Mouse (Mus musculus) spleen, postnatal 36 days (tissue): Measurements from ENCODE around the gene Ddx58.

ENCODE experiments used
- DNase-seq, 2 experiments: peaks; one replicate each; pipeline ENCODE4 v3.0.0; 2022; ENCODE audit warnings: low spot score in 2 of 2, mixed read lengths in 1 of 2

The Ddx58 gene

DNA sequence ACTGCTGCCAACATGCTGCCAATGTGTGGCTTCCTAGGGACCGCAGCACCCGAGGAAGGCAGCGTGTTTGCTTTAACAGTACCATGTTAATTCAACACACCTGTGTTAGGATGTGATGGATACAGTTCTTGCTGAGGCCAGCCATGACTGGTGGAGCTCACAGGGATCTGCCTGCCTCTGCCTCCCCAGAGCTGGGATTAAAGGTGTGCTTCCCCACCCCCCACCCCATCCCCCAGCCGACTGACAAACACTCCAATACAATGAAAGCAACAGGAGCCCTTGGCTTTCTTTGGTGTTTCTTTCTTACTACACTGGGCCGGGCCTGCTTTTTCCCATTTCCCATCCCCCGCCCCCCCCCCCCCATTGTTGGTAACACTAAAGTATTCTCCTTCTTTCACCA lies 5.4 kb downstream of the Ddx58 start:
- no peak for DNase-seq

DNA sequence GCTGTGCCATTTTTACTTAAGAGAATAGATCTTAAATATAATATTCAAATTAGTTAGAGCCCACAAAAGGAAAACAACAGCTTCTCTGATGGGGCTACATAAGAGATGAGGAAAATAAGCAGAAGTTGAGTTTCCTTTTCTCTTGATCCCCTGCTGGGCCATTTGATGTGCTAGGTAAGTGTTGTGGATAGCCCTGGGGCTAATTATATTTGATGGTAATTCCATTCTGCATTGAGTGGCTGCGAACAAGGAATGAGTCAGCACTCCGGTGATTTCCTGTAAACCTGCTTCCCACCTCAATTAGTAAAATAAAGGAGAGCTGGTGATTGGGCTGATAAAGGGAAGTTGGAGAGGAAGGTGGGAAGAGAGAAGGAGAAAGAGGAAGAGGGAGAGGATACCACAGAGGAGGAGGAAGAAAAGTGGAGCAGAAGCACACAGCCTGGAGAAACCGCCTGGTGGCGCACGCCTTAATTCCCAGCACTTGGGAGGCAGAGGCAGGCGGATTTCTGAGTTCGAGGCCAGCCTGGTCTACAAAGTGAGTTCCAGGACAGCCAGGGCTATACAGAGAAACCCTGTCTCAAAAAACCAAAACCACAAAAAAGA lies 6.5 kb downstream of the Ddx58 start:
- DNase-seq = no peak

DNA sequence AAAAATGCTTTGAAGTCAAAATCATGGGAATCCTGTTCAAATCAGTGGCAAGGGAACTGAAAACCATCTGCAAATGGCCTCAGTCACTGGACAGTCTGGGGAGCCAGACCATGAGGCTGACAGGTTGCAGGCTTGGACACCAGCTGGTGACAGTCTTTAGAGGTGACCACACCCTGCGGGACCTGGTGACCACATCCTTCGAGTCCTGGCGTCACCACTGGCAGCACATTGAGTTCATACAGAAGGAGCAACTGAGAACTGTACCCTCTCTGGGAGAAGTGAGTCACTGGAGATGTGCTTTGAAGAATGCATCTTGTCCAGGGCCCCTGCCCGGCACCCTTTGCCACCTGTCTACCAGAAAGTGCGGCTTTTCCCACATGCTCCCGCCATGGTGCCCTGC lies 9.9 kb downstream of the Ddx58 start:
- no peak for DNase-seq

DNA sequence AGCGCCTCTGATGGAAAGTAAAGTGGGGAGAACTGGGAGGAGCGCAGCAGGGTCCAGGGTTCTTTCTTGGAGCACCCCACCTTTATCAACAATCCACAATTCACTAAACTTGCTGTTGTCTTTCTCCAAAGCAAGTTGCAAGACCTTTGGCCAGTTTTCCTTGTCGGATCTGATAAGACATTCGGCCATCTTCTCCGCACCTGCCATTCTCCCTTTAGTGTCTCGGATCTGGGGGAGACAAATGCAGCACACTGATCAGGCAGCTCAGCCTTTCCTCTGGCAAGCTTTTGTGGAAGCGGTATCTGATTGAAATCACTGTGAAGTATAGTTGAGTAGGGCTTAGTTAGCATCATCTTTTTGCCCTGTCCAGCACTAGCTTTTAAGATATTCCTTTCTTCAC lies 11.7 kb downstream of the Ddx58 start:
- DNase-seq = no peak

DNA sequence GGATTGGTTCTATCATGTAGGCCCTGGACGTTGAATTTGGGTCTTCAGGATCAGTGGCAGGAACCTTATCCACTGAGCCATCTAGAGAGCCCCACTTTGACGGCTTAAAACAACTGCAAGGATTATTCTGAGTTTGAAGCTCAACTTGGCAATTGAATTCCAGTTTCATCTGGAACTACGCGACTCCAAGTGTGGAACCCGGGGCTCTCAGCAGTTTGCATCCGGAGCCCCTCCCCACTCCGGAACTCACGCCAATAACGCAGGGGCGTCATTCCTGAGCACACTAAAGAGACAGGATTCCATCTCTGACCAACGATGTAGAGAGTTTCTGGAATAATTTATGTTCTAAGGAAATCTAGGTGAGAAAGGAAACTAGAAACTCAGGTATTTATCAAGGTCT lies 12.5 kb downstream of the Ddx58 start:
- DNase-seq = no peak

DNA sequence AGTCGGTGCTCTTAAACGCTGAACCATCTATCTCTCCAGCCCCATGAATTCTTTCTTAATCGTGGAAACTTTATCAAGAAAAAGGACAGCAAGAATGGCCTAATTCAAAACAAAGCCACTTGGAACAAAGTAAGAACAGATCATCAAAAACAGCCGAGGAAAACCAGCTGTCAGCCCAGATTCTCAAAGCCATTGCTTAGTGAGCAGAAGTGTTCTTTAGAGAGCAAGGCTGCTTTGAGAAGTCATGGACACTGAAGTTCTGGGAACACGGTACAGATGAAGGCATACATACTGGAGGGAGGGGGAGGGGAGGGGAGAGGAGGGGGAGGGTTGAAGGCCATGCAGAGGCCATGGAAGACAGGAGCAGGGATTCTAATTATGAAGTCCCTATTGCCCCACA lies 13.5 kb downstream of the Ddx58 start:
- DNase-seq = no peak

DNA sequence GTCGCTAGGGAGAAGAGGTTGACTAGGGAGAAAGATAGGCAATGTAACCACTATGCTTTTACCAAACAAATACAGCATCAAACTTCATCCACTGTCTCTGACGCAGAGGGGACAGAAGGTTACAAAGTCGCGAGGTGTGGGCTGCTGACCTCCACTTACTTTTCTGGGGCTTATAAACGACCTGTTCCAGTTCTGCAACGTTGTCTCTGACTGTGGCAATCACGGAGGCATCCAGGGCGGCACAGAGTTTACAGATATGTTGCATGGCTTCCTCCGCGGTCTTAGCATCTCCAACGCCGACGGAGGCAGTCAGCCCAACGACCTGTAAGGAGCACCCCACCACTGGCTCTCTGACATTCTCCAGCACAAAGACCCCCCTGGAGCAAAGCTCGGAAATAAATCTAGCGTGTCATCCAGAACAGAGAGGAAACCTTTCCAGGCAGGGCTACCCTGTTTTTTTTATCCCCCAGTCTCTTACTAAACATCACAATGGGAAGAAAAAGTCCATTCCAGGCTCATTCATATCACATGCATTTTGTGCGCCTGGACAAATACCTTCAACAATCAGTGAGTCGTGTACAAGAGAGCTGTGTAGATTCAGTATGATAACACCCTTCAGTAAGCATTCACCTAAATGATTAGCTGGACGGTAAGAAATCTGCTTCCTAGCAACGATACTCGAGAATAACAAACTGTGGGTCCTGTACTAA lies 17.6 kb downstream of the Ddx58 start:
- DNase-seq = no peak

DNA sequence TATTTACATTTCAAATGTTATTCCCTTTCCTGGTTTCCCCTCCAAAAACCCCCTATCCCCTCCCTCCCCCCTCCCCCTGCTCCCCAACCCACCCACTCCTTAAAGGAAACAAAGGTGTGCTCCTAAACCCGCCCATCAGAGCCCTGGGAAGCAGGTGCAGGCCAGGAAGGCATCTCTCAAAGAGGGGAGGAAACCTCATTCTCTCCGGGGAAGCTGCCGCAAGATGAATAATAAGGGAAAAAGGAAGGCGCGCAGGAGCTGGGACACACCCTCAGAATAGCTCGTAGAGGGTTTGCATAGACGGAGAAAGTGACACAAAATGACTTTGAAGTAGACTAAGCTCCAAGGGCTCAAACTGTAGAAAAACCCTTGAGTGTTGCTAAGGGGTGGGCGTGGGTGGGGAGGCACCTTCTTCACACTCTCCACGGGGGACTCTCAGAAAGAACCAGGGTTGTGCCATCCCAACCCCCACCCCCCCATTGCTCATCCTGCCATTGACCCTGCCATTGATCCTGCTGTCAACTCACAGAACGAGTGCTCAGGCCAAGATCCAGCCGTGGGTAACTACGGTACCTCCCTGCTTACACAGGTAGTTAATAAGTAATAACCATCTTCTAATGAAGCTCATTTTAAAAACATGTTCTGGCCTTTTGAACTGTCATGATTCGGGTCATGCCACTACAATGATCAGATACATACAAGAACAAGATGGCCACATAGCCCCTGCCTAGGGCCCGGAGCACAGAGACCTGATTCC lies 18.4 kb downstream of the Ddx58 start:
- DNase-seq = no peak

DNA sequence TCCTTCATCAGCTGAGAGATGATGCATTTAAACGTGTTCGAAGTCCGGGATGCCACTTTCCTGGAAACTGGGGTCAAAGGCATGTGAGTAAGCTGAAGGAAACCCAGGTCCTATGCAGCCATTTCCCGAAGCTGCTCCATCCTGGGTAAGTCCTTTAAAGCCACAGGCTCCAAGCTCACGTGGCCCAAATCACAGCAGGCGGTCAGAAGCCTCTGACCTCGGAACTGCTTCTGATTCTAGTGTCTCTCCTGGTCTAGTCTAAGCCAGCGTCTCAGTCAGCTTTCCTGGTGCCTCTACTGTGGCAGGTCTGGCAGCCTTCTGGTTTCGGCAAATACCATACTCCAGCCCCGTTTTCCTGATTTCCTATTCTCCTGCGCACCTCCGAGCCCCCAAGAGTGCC lies 19.2 kb downstream of the Ddx58 start:
- DNase-seq = no peak

DNA sequence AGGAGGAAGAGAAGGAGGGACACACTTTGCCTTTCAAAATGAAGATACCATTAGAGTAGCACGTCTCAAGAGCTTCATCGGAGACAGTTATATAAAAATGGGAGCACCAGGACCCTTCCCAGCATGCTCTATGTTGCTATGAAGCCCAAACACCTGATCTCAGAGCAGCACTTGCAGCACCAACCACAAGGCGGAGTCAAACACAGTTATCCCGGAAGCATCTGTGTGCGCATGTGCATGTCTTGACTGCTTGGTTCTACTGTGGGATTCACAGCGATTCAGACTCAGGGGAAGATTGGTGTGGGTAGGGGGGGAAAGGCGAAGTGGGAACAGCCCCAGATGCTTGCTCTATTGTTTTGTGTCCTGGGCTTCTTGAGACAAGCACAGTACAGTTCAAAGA lies 21.2 kb downstream of the Ddx58 start:
- peak; percentile 29 to 30 for DNase-seq

DNA sequence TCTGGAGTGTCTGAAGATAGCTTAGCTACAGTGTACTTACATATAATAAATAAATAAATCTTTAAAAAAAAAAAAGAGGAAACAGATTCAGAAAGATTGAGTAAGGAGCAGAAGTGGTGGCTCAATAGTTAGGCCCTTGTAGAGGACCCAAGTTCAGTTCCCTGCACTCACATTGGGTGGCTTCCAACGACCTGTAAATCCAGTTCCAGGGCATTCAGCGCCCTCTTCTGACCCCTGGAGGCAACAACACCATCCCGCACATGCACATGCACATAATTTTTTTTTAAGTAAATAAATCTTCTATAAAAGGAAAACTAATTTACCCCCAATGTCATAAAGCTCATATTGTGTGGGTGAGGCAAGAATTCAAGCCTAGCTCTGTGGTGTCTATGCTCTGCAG lies 21.7 kb downstream of the Ddx58 start:
- DNase-seq = no peak

DNA sequence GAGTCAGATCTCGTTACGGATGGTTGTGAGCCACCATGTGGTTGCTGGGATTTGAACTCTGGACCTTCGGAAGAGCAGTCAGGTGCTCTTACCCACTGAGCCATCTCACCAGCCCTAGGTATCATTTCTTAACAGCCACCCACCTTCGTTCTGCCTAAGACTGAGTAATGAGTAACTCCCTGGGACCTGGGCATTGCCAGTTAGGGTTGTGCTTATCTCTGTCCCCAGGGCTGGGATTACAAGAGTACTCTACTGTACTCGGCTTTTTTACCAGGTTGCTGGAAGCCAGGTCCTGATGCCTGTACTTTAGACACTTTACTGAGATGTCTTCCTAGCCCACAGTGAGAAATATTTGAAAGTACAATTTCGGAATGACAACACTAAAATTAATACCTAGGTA lies 27.5 kb downstream of the Ddx58 start:
- DNase-seq = no peak

DNA sequence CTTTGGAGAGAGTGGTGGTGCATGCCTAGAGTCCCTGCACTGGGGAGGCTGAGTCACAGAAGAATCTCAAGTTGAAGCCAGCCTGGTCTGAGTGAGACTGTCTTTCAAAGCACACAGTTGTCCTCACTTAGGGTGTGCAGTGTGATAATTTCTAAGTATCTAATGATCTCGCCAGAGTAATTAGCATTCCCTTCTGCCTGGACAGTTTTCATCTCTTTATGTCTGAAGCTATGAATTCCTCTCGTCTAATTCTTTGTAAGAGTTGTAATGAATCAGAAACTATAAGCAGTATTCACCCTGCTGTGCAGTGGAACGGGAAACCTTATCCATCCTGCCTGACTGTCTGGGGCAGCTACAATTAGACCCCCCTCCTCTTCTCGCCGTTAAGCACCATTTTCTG lies 31.9 kb downstream of the Ddx58 start:
- DNase-seq = no peak

DNA sequence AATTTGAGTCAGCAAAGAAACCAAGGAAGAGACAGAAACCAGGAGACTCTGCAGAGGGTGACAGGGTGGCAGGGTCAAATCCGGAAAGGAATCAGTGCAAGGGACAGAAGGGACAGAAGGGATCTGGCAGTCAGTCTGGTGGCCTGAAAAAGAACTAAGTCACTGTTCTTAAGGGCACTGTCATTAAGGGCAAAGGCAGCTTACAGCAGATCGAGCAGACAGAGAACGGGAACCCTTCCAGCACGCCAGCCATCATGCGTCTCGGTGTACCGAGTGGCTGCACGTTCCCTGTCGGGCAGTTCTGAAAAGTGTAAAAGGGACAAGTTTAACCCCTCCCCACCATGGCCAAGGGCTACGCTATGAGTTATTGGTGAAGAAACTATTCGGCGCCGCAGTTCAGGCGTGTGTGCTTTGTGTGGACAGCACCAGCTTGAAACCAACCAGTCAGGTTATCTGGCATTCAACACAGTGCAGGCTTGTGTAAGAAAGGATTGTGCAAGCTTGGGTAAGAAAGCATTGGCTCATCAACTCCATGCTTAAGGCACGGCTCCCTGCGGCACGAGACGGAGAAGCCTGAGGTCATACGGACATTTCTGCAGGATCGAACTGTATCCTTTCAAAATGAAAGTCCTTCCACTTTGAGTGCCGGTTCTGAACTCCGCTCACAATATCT lies 34.3 kb downstream of the Ddx58 start:
- no peak for DNase-seq

DNA sequence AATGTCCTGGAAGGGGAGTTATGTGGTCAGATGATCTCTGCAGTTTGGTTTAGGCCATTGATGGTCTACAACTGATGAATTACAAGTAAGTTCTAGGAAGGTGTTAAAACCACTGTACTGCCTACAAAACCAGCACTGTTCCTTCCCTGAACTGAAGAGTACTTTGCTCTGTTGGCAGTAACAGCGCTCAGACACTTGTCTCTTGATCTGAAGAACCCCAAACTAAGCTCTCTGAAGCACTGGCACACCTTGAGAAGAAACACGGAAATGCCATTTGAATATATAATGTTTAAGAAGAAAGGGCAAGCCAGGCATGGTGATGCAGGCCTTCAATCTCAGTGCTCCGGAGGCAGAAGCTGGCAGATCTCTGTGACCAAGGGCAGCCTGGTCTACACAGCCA lies 35.3 kb downstream of the Ddx58 start:
- DNase-seq = no peak

DNA sequence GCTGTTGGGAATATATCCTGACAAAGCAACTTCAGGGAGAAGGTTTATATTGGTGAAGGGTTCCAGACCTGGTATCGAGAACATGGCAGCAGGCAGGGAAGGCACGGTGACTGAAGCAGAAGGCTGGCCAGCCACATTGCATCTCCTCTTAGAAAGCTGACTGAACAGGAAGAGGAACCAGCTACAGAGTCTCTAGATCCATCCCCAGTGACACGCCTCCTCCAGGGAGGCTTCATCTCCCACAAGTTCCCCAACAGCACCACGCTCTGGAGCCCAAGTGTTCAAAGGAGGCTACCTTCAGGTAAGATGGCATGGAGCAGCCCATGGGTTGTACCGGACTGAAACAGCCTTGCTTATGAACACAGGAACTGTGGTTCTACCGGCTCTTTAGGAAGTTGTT lies 37.4 kb downstream of the Ddx58 start:
- DNase-seq = no peak

DNA sequence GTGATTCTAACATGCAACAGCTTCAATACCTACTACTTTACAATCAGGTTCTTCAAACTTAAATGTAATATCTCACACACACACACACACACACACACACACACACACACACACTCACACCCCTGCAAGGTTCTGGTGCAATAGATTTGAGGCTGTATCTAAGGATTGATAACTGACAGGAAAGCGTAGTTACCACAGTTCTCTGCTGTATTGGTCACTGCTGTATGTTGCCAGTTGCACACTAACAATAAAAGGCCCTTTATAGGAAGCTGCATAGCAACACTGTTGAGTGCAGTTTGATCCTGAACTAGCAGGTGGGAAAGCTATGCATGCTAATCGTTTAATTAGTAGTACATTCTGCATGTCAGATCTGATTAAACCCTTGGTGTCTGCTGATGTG lies 44.3 kb downstream of the Ddx58 start:
- DNase-seq = no peak

DNA sequence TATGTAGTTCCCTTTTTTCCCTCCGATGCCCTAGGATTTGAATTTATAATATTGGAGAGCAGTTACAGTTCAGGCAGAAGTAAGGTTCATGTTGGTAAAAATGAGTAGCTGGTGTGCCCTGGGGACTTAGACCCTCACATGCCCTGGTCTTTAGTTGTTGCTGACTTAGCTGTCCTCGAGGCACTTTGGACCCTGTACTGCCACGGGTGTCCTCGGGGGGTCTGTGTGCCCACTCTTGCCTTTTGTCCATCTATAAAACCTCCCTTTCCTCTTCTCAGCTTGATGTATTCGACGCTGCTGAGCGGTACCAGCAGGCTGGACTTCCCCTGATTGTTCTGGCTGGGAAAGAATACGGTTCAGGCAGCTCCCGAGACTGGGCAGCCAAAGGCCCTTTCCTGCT lies 46.2 kb downstream of the Ddx58 start:
- no peak for DNase-seq

DNA sequence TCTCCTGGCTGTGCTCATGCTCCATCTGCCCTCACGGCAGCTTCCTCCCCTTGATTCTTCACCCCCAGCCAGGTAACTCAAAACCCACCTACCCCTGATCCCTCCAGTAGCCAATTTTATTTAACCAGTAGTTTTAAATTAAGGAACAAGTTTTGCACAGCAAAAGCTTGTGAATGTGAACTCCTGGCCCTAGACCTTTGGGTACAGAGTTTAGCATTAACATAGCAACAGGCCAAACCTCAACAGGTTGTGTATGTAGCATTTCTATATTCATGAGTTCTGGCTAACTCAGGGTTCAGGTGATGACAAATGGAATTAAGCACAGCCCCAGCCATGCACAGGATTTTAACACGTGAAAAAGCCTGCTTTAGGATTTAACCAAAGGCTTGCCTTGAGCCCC lies 47.4 kb downstream of the Ddx58 start:
- DNase-seq = no peak

DNA sequence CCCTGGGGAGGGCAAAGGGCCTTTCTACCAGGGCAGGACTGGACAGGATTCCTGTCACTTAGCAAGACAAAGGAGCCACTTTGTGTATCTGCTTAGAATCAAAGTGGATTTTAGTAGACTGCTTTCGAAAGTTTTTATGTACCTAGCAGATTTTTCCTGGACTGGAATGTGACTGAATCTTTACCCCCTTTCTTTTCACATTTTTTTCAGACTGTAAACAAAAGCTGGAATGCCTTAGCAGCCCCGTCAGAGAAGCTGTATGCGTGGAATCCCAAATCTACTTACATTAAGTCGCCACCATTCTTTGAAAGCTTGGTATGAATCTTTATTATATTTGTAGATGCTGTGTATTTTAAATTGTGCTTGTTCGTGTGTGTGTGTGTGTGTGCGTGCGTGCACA lies 51.7 kb downstream of the Ddx58 start:
- no peak for DNase-seq

DNA sequence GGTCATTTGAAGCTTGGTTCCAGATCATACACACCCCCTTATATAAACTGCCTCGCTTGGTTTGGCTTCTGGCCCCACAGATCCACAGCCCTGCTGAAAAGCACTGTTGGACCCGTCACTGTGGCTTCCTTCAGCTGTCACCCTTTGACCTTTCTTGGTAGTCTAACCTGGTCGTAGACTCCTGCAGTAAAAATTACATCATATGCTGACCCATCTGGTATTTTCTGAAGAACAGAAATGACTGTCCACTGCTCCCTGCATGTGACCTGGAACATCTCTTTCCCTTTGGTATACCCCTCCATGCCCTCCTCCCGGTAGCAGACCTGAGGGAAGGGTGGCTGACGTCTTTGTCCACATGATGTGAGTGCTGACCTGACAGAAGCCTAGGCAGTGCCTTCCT lies 55.2 kb downstream of the Ddx58 start:
- no peak for DNase-seq

DNA sequence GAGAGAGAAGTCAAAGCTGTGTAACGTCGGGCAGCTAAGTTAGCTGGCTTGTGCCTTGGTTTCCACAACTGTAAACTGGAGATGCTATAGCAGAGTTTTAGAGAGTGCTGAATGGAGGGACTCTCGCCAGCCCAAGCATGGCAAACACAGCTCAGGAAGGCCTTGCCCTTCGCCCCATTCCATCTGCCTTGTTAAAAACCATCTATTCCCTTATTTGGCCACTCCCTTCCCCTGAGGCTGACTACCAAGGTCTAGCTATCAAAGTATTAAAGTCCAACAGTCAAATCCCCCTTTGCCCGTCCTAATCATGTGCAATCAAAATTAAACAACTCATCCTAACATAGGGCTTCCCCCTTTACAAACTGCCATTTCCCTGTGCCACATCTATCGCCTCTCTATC lies 55.8 kb downstream of the Ddx58 start:
- no peak for DNase-seq
